Mouse (Mus musculus): Measurements from ENCODE around the gene Paqr3.

The Paqr3 gene

GRCm38 (mm10) chr5:97111207-97111910 is at the start of gene Paqr3:
Gene Paqr3 (minus strand): TSS chr5:97111596.
- DNase-seq (ENCODE audit: low read depth, low spot score), result peak; percentile 96

- no peak for DNase-seq (ENCODE audit: low read depth, low spot score)
Observed at GRCm38 (mm10) chr5:97154688-97155087, 43.3 kb upstream of the Paqr3 start.

GRCm38 (mm10) chr5:97135331-97135730 is 23.9 kb upstream of the Paqr3 start:
- no peak for DNase-seq (ENCODE audit: low read depth, low spot score)

GRCm38 (mm10) chr5:97129589-97129988 is 18.2 kb upstream of the Paqr3 start:
- no peak for DNase-seq (ENCODE audit: low read depth, low spot score)

- DNase-seq (ENCODE audit: low read depth, low spot score), result peak; percentile 86
Observed at GRCm38 (mm10) chr5:97128242-97129226, 17.1 kb upstream of the Paqr3 start.

- no peak for DNase-seq (ENCODE audit: low read depth, low spot score)
Observed at GRCm38 (mm10) chr5:97127284-97127683, 15.9 kb upstream of the Paqr3 start.

GRCm38 (mm10) chr5:97126005-97126404 is 14.6 kb upstream of the Paqr3 start:
- DNase-seq (ENCODE audit: low read depth, low spot score), result peak; percentile 58

GRCm38 (mm10) chr5:97125459-97125970 is 14.1 kb upstream of the Paqr3 start:
- no peak for DNase-seq (ENCODE audit: low read depth, low spot score)

- no peak for DNase-seq (ENCODE audit: low read depth, low spot score)
Observed at GRCm38 (mm10) chr5:97124977-97125376, 13.6 kb upstream of the Paqr3 start.

- no peak for DNase-seq (ENCODE audit: low read depth, low spot score)
Observed at GRCm38 (mm10) chr5:97110697-97111096, 699 bp downstream of the Paqr3 start.

- DNase-seq (ENCODE audit: low read depth, low spot score), result no peak
Observed at GRCm38 (mm10) chr5:97110133-97110532, 1.3 kb downstream of the Paqr3 start.

- DNase-seq (ENCODE audit: low read depth, low spot score), result no peak
Observed at GRCm38 (mm10) chr5:97108333-97108732, 3.1 kb downstream of the Paqr3 start.

- no peak for DNase-seq (ENCODE audit: low read depth, low spot score)
Observed at GRCm38 (mm10) chr5:97099954-97100353, 11.4 kb downstream of the Paqr3 start.

- DNase-seq (ENCODE audit: low read depth, low spot score), result no peak
Observed at GRCm38 (mm10) chr5:97097631-97098041, 13.8 kb downstream of the Paqr3 start.

GRCm38 (mm10) chr5:97095335-97095734 is 16.1 kb downstream of the Paqr3 start:
- no peak for DNase-seq (ENCODE audit: low read depth, low spot score)

- no peak for DNase-seq (ENCODE audit: low read depth, low spot score)
Observed at GRCm38 (mm10) chr5:97092970-97093369, 18.4 kb downstream of the Paqr3 start.

GRCm38 (mm10) chr5:97090034-97090784 is 21.2 kb downstream of the Paqr3 start:
- peak; percentile 72 for DNase-seq (ENCODE audit: low read depth, low spot score)

- DNase-seq (ENCODE audit: low read depth, low spot score), result no peak
Observed at GRCm38 (mm10) chr5:97089426-97089825, 22.0 kb downstream of the Paqr3 start.

- no peak for DNase-seq (ENCODE audit: low read depth, low spot score)
Observed at GRCm38 (mm10) chr5:97088231-97088630, 23.2 kb downstream of the Paqr3 start.

GRCm38 (mm10) chr5:97087746-97088145 is 23.6 kb downstream of the Paqr3 start:
- DNase-seq (ENCODE audit: low read depth, low spot score), result no peak

GRCm38 (mm10) chr5:97087030-97087630 is 24.3 kb downstream of the Paqr3 start:
- DNase-seq (ENCODE audit: low read depth, low spot score), result peak; percentile 25

Measured in ES-CJ7 (cell line).